Mouse (Mus musculus): ENCODE measurements at regions not wholly inside any gene's neighbourhood (a gene's known extent, or its start where the extent isn't known, plus 50 kb on each side); places are given as distances from the start of the nearest gene placed in this dataset.
"Not testable (repeated sequence)": the region's sequence is repeated elsewhere in the genome, so short reads cannot be mapped to it uniquely, and the experiment has no call there.

DNA sequence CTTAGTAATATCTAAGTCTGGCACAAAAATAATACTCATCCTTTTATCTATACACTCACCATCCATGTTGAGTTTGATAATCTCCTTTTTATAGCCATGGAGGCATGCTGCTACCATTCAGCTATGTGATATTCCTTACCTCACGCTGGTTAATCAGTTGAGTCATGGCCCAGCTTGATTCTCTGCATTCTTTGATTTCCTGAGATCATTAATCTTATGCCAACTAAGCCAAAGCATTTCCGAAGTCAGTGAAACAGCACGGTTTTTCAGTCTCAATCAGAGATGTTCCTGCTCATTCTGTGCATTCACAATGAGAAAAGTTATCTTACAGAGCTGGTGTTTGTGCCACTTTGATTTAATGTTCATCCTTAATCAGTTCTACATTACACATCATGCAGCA, 380.7 kb upstream of the Dsel start:
- DNase-seq (ENCODE audit: low spot score in 2 of 2) = peak in 1 of 2 experiments; percentile 0

DNA sequence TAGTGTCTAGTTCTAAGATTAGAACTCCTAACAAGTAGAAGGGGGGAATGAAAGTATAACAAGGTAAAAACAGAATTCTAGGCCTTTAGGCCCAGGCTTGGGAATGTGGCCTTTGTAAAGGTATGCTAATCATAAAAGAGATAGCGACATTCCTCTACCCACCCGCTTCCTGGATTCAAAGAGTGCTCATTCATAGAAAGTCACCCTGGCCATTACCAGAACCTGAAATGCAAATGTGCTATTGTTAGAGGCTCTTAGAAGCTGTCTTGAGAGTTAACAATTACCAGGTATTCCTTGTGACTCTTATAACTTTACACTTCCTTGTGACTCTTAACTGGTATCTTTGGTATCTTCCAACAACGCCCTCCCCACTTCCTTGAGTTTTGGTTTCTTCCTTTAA, 360.8 kb upstream of the Dsel start:
- DNase-seq (ENCODE audit: low spot score in 2 of 2) = not testable (repeated sequence)

GRCm38 (mm10) chr1:112192604-112193003, 327.9 kb upstream of the Dsel start:
- DNase-seq (ENCODE audit: low spot score in 2 of 2) = no peak

DNA sequence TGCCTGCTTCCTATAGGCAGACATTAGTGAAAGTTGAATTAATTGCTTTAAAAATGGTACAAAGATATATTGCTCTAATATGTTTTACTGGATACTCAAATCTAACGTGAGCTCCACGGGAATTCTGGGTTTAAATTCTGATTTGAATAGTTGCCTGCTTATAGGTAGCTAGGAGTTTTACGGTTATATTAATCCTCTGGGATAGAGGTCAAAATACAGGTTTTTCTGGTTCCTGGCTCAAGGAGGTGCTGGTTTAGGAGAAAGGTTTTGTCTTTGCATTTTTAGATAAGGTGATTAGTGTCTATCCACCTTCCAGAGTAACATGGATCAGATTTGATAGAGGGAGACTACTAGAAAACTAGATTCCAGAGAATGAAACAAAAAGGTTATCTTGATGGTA, 315.7 kb upstream of the Dsel start:
- DNase-seq (ENCODE audit: low spot score in 2 of 2) = no peak
